Mouse (Mus musculus) liver, adult 2 months (tissue): ENCODE measurements at regions not wholly inside any gene's neighbourhood (a gene's known extent, or its start where the extent isn't known, plus 50 kb on each side); places are given as distances from the start of the nearest gene placed in this dataset.

Source experiments
- DNase-seq: peaks from one replicate; pipeline ENCODE4 v3.0.0-alpha.2; 2011; ENCODE audit warnings: low read depth, low spot score; ENCODE audit errors: extremely low read depth
- H3K27ac ChIP-seq: fragments of 200-500 bp; replicated peaks from 2 replicates; pipeline ENCODE4 v1.5.1; 2012; ENCODE audit warnings: low read depth, mild to moderate bottlenecking, control low read depth, inconsistent platforms, low read length; ENCODE audit not compliant: insufficient read depth
- H3K27me3 ChIP-seq: fragments of 200-500 bp; 2 replicates; pipeline ENCODE4 v1.6.1; 2012; ENCODE audit warnings: mild to moderate bottlenecking, moderate library complexity, low read length, inconsistent platforms; ENCODE audit not compliant: control insufficient read depth, insufficient read depth
- H3K36me3 ChIP-seq: fragments of 200-500 bp; 2 replicates; pipeline ENCODE4 v1.6.1; 2012; ENCODE audit warnings: low read length, inconsistent platforms; ENCODE audit not compliant: control insufficient read depth, insufficient read depth
- H3K4me1 ChIP-seq: fragments of 200-500 bp; 2 replicates; pipeline ENCODE4 v1.6.1; 2011; ENCODE audit warnings: low read length; ENCODE audit not compliant: control insufficient read depth, insufficient read depth
- H3K4me3 ChIP-seq: fragments of 200-500 bp; 2 replicates; pipeline ENCODE4 v1.5.1; 2011; ENCODE audit warnings: low read depth, mild to moderate bottlenecking, control low read depth, low read length, moderate library complexity; ENCODE audit not compliant: insufficient read depth
- H3K79me2 ChIP-seq: fragments of 200-500 bp; 2 replicates; pipeline ENCODE4 v1.6.1; 2012; ENCODE audit warnings: inconsistent platforms, mild to moderate bottlenecking, low read length, moderate library complexity; ENCODE audit not compliant: control insufficient read depth, insufficient read depth
- H3K9ac ChIP-seq: fragments of 200-500 bp; 2 replicates; pipeline ENCODE4 v1.6.1; 2012; ENCODE audit warnings: low read depth, mild to moderate bottlenecking, control low read depth, inconsistent platforms, low read length
- CTCF ChIP-seq: fragments of 200-500 bp; IDR thresholded peaks from 2 replicates; pipeline ENCODE4 v1.5.1; 2011; ENCODE audit warnings: low read depth, low read length, control low read depth
- POLR2A ChIP-seq: fragments of 200-500 bp; IDR thresholded peaks from 2 replicates; pipeline ENCODE4 v1.6.1; 2011; ENCODE audit warnings: low read length, control low read depth; ENCODE audit not compliant: insufficient read depth; ENCODE audit errors: extremely low read depth
- WGBS: fragments of 180-500 bp; shearing (Covaris S2); methylation state at CpG from one replicate; pipeline ENCODE4 v1.1.7; 2018; 5-methylcytosine and 5-hydroxymethylcytosine counted together

DNA sequence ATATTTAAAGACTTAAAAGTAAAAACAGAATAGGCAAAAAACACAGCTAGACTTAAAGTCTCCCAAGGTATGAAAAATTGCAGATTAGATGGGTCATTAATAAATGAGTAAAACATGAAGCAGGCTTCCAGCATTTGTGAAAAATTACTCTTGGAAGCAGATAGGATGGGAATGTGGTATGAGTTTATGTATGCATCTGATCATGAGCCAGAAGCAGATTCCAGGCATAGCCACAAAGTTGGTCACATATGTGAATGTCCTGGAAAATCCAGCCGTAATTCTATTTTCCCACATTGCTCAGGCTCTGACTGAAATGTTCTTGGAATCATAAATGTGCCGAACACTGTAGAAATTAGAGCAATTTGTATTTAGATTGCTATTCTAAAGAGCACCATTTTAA lies 432.5 kb upstream of the Marcks start:
- no peak for DNase-seq
- TF ChIP-seq CTCF (no peak), POLR2A (no peak)
- Histone ChIP-seq H3K9ac (no peak overlapping the region), H3K36me3 (no peaks in the 10 kb centered on the region), H3K4me1 (no peaks in the 10 kb centered on the region), H3K79me2 (no peaks in the 10 kb centered on the region), H3K27ac (no peak overlapping the region), H3K27me3 (no peaks in the 10 kb centered on the region), H3K4me3 (no peak overlapping the region)
- 94% methylated on average over 2 of the region's 2 CpGs for WGBS

DNA sequence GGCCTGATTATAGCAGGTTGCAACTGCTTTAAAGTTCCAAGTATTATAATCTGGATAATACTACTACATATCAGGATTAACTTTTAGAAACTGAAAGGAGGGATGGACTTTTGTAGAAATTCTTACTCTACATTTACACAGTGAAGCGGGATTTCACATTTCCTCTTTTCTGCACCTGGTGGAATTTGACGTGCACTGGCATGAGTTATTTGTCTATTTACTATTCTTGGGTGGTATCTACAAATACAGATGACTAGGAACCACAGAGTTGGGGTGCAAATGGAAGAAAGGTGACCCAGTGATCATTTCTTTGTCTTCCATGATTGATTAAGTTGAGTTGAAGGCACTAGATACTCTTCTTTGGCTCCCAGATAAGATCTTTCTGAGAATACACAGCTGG lies 423.0 kb upstream of the Marcks start:
- H3K4me1 ChIP-seq = no peaks in the 10 kb centered on the region
- no peaks in the 10 kb centered on the region for H3K27me3 ChIP-seq
- DNase-seq = no peak
- no peak overlapping the region for H3K4me3 ChIP-seq
- H3K9ac ChIP-seq = no peak overlapping the region
- TF ChIP-seq CTCF = no peak
- no peak for TF ChIP-seq POLR2A
- H3K36me3 ChIP-seq = no peaks in the 10 kb centered on the region
- H3K79me2 ChIP-seq = no peaks in the 10 kb centered on the region
- WGBS = 92% methylated on average over 2 of the region's 2 CpGs
- no peak overlapping the region for H3K27ac ChIP-seq

DNA sequence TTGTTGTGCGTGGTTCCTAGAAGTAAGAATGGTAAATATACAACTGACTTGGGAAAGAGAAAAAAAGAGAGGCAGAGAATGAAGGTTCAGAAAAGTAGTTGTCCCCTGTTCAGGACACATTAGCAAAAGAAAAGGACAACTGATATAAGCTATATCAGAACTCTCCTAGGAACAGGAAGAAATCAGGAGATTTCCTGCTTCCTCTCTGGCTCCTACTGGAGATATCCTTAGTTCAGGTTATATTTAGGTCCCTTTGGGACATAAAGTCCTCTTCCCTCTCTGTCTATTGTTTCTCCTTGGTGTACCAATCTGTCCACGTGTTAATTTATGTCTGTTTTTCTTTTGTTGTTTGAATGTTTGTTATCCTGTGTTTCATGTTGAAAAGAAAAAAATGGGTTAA lies 410.7 kb upstream of the Marcks start:
- Histone ChIP-seq H3K4me3 (no peak overlapping the region), H3K4me1 (no peaks in the 10 kb centered on the region), H3K9ac (no peak overlapping the region), H3K79me2 (no peaks in the 10 kb centered on the region), H3K27me3 (no peaks in the 10 kb centered on the region), H3K36me3 (no peaks in the 10 kb centered on the region), H3K27ac (no peak overlapping the region)
- TF ChIP-seq POLR2A (no peak), CTCF (no peak)
- peak; percentile 3 for DNase-seq
- WGBS = 78% methylated on average over 2 of the region's 2 CpGs

DNA sequence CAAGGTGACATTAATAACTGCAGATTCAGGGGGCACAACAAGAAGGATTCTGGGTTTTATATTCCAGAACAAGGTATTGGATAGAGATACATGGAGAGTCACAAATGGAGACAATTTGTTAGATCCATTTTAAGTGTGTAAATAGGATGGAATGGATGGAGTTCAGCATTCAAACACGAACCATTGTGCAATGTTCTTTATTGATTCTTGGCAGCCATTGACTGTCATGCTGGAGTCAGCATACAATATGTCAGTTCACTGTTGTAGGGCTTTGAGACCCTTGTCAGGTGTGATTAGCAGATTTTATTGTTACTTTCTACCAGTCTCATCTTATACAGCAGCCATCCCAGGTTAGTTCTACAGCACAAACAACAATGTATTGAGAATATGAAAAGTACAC lies 402.0 kb upstream of the Marcks start:
- H3K27me3 ChIP-seq = no peaks in the 10 kb centered on the region
- no peak overlapping the region for H3K27ac ChIP-seq
- no peaks in the 10 kb centered on the region for H3K36me3 ChIP-seq
- peaks cover 2% of the 10 kb centered on the region; the same call in 1 of the 2 replicates for H3K4me1 ChIP-seq
- TF ChIP-seq POLR2A (no peak), CTCF (no peak)
- no peaks in the 10 kb centered on the region for H3K79me2 ChIP-seq
- H3K4me3 ChIP-seq = no peak overlapping the region
- peak; percentile 57 for DNase-seq
- H3K9ac ChIP-seq = no peak overlapping the region
- WGBS = 32% methylated on average over 1 of the region's 1 CpGs

DNA sequence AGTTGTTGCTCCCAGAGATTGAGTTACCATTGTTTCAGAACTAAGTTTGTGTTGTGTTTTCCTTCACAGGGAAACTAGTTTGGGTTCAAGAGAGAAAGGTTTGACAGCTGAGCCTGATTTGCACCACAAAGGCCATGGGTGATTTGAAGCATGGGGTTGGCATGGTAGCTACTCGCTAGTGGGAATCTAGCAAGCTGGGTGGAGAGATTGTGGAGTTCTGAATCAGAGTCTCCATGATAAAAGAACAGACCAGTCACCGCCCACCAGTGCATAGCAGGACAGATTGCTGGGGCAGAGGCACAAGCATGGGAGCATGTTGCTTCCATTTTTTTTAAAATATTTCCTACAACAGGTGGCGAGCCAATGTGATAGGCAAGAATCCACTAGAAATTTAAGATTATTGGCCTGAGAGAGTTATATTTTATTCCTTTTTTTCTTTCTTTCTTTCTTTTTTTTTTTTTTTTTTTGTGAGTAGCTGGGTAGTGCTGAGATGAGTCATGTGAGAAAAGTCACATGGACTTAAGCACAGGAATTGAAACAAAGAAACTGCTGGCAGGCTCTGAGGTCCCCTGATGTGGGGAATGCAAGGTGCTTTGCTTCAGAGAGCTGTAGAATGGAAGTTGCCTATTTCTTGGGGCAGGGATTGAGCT lies 367.4 kb upstream of the Marcks start:
- H3K79me2 ChIP-seq = no peaks in the 10 kb centered on the region
- H3K27me3 ChIP-seq = no peaks in the 10 kb centered on the region
- DNase-seq = no peak
- no peak overlapping the region for H3K4me3 ChIP-seq
- no peaks in the 10 kb centered on the region for H3K36me3 ChIP-seq
- no peak for TF ChIP-seq POLR2A
- TF ChIP-seq CTCF = no peak
- WGBS = 97% methylated on average over 3 of the region's 3 CpGs
- no peak overlapping the region for H3K9ac ChIP-seq
- no peak overlapping the region for H3K27ac ChIP-seq
- H3K4me1 ChIP-seq = no peaks in the 10 kb centered on the region

DNA sequence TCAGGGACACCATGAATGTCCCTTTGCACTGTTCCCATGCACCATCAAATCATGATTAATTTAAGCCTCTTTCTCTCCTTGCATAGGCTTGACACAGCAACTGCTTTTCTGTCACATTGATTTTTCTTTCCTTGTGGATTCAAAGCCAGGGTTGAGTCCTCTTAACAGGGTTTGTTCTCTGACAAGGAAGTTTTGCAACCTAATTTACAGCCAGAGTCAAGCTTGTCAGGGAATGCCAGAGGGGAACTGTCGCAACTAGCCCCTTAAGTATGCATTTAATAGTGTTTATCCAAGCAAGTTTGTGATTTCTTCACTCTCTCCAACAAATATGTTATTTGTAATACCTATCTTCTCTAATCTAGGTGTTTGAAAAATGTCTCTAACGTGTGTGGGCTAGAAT lies 365.7 kb upstream of the Marcks start:
- no peaks in the 10 kb centered on the region for H3K36me3 ChIP-seq
- H3K4me1 ChIP-seq = no peaks in the 10 kb centered on the region
- no peaks in the 10 kb centered on the region for H3K27me3 ChIP-seq
- H3K27ac ChIP-seq = no peak overlapping the region
- no peak overlapping the region for H3K4me3 ChIP-seq
- no peak overlapping the region for H3K9ac ChIP-seq
- 76% methylated on average over 2 of the region's 2 CpGs for WGBS
- no peak for TF ChIP-seq CTCF
- TF ChIP-seq POLR2A = no peak
- peak; percentile 15 for DNase-seq
- no peaks in the 10 kb centered on the region for H3K79me2 ChIP-seq
